Mouse (Mus musculus): Measurements from ENCODE around the gene Mgat5.

GRCm38 (mm10) chr1:127530849-127531580, 326.2 kb downstream of the Mgat5 start:
- TF ChIP-seq CTCF (IDR thresholded peaks at IDR 0.05; ENCODE audit: extremely low read depth, insufficient read length, insufficient replicate concordance, low read depth, low read length) (no peak), POLR2A (IDR thresholded peaks at IDR 0.05; ENCODE audit: low read depth, low read length) (no peak)

All from small intestine, adult 2 months (tissue).